Mouse (Mus musculus) WW6 (cell line): ENCODE results near the gene Msantd1.
A peak's percentile ranks its signal among the peaks of the same experiment; 100 is the strongest.

Source experiments
- DNase-seq: peaks from one replicate; pipeline ENCODE4 v3.0.0-alpha.2; 2013; ENCODE audit warnings: low read depth, low spot score

Msantd1 gene

GRCm38 (mm10) chr5:34924519-34924918 lies 16.7 kb downstream of the Msantd1 start:
- no peak for DNase-seq

- DNase-seq, result no peak
Measured at GRCm38 (mm10) chr5:34927648-34928047, 19.8 kb downstream of the Msantd1 start.

- no peak for DNase-seq
Measured at GRCm38 (mm10) chr5:34930151-34930975, 22.6 kb downstream of the Msantd1 start.

- DNase-seq, result no peak
Measured at GRCm38 (mm10) chr5:34931091-34931490, 23.3 kb downstream of the Msantd1 start.

- no peak for DNase-seq
Measured at GRCm38 (mm10) chr5:34931516-34932457, 24.0 kb downstream of the Msantd1 start.

GRCm38 (mm10) chr5:34932458-34932806 lies 24.6 kb downstream of the Msantd1 start:
- no peak for DNase-seq

GRCm38 (mm10) chr5:34933461-34933860 lies 25.6 kb downstream of the Msantd1 start:
- DNase-seq, result no peak

GRCm38 (mm10) chr5:34941710-34942470 lies 34.1 kb downstream of the Msantd1 start:
- DNase-seq, result no peak

GRCm38 (mm10) chr5:34943428-34943827 lies 35.6 kb downstream of the Msantd1 start:
- DNase-seq, result no peak

GRCm38 (mm10) chr5:34948861-34949760 lies 41.3 kb downstream of the Msantd1 start, which contains the start of gene Rgs12:
Gene Rgs12 (plus strand): TSS chr5:34949445.
- DNase-seq, result peak; percentile 45

GRCm38 (mm10) chr5:34949769-34950211 lies 42.0 kb downstream of the Msantd1 start:
- DNase-seq, result no peak

- no peak for DNase-seq
Measured at GRCm38 (mm10) chr5:34950486-34951160, 42.8 kb downstream of the Msantd1 start.

GRCm38 (mm10) chr5:34951161-34951834 lies 43.5 kb downstream of the Msantd1 start:
- DNase-seq, result no peak

GRCm38 (mm10) chr5:34954508-34954907 lies 46.7 kb downstream of the Msantd1 start:
- no peak for DNase-seq

GRCm38 (mm10) chr5:34955630-34956029 lies 47.8 kb downstream of the Msantd1 start:
- DNase-seq, result no peak

GRCm38 (mm10) chr5:34956151-34956550 lies 48.3 kb downstream of the Msantd1 start:
- no peak for DNase-seq

GRCm38 (mm10) chr5:34957015-34957414 lies 49.2 kb downstream of the Msantd1 start:
- DNase-seq, result no peak

GRCm38 (mm10) chr5:34960021-34960420 lies 52.2 kb downstream of the Msantd1 start:
- no peak for DNase-seq

- no peak for DNase-seq
Measured at GRCm38 (mm10) chr5:34965531-34965930, 57.7 kb downstream of the Msantd1 start.
